Mouse (Mus musculus) kidney, adult 2 months (tissue): ENCODE data around the gene Meis1.

Experiments used
- CTCF ChIP-seq: fragments of 200-500 bp; conservative IDR thresholded peaks from 2 replicates; pipeline ENCODE4 v1.5.1; 2011; ENCODE audit warnings: low read depth, mild to moderate bottlenecking, control low read depth, low read length, moderate library complexity, mixed read lengths; ENCODE audit not compliant: insufficient read depth, insufficient read length
- POLR2A ChIP-seq: fragments of 200-500 bp; IDR thresholded peaks from one replicate; pipeline ENCODE4 v1.6.1; 2011; ENCODE audit warnings: low read depth, low read length, control low read depth

DNA sequence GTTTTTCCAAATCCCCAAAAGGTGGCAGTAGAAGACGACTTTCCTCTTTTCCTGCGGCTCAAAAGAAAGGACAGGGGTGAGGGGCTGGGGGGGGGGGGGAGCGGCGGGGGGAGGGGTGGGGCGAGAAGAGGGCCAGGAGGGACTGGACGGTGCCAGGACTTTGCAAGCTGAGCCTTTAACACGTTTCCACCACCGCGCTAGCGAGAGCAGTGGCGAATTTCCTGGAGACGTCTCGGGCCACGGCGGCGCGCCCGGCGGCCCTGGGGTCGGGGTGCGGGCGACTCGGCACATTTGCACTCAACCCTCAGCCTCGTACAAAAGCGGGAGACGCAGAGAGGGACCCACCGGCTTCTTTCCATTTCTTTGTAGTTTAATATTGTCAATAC, 141.2 kb downstream of the Meis1 start:
- TF ChIP-seq POLR2A (no peak), CTCF (peak; percentile 44)
